Mouse (Mus musculus): ENCODE data around the gene Gck. TPM values are rescaled to one million over a fixed set of nuclear protein-coding genes. Genes with fewer than 3 reads are reported as not detected.
"Not testable (repeated sequence)": the region's sequence is repeated elsewhere in the genome, so short reads cannot be mapped to it uniquely, and the experiment has no call there.

Gck gene
- polyA plus RNA-seq, 1 experiment from 2014 or later = 2.9 TPM

GRCm38 (mm10) chr11:5897839-5898238, 52.0 kb downstream of the Gck start:
- peaks cover 66% of the 10 kb centered on the region for H3K4me1 ChIP-seq (ENCODE audit: control insufficient read depth, insufficient read depth, low read length)
- H3K4me2 ChIP-seq (ENCODE audit: low read depth, low read length) = peak overlapping the region; percentile 39
- H3K9me3 ChIP-seq (ENCODE audit: control insufficient read depth, low read length) = no peaks in the 10 kb centered on the region
- H3K9ac ChIP-seq (ENCODE audit: low read depth, low read length) = peak overlapping the region; percentile 38
- H3K4me3 ChIP-seq (ENCODE audit: low read length) = peak overlapping the region; percentile 24
- 27% methylated on average over 10 of the region's 10 CpGs for WGBS
- no peaks in the 10 kb centered on the region for H3K27me3 ChIP-seq (replicated peaks; ENCODE audit: control insufficient read depth, insufficient read depth, low read length)
- H3K36me3 ChIP-seq (ENCODE audit: control insufficient read depth, insufficient read depth, low read length) = no peaks in the 10 kb centered on the region
- H3K27ac ChIP-seq (ENCODE audit: low read length) = no peak overlapping the region; the same call in 1 of the 2 replicates
- no peak for ATAC-seq

GRCm38 (mm10) chr11:5897230-5897629, 52.7 kb downstream of the Gck start:
- H3K4me1 ChIP-seq (ENCODE audit: control insufficient read depth, insufficient read depth, low read length) = peaks cover 71% of the 10 kb centered on the region
- H3K4me2 ChIP-seq (ENCODE audit: low read depth, low read length) = peak overlapping the region; percentile 39
- no peaks in the 10 kb centered on the region for H3K9me3 ChIP-seq (ENCODE audit: control insufficient read depth, low read length)
- ATAC-seq = peak; percentile 31; the same call in 1 of the 2 replicates
- H3K4me3 ChIP-seq (ENCODE audit: low read length) = peak overlapping the region; percentile 24
- WGBS = 20% methylated on average over 16 of the region's 16 CpGs
- no peaks in the 10 kb centered on the region for H3K36me3 ChIP-seq (ENCODE audit: control insufficient read depth, insufficient read depth, low read length)
- no peaks in the 10 kb centered on the region for H3K27me3 ChIP-seq (replicated peaks; ENCODE audit: control insufficient read depth, insufficient read depth, low read length)
- peak overlapping the region; percentile 38 for H3K9ac ChIP-seq (ENCODE audit: low read depth, low read length)
- H3K27ac ChIP-seq (ENCODE audit: low read length) = no peak overlapping the region; the same call in 1 of the 2 replicates

GRCm38 (mm10) chr11:5893807-5894206, 56.1 kb downstream of the Gck start:
- 71% methylated on average over 6 of the region's 6 CpGs for WGBS
- Histone ChIP-seq H3K4me3 (ENCODE audit: low read length) (no peak overlapping the region), H3K4me2 (ENCODE audit: low read depth, low read length) (no peak overlapping the region), H3K27ac (ENCODE audit: low read length) (peak overlapping the region; percentile 25; the same call in 1 of the 2 replicates), H3K9ac (ENCODE audit: low read depth, low read length) (no peak overlapping the region), H3K4me1 (ENCODE audit: control insufficient read depth, insufficient read depth, low read length) (peaks cover 63% of the 10 kb centered on the region), H3K27me3 (replicated peaks; ENCODE audit: control insufficient read depth, insufficient read depth, low read length) (no peaks in the 10 kb centered on the region), H3K9me3 (ENCODE audit: control insufficient read depth, low read length) (no peaks in the 10 kb centered on the region), H3K36me3 (ENCODE audit: control insufficient read depth, insufficient read depth, low read length) (no peaks in the 10 kb centered on the region)
- ATAC-seq = no peak

- H3K9ac ChIP-seq (ENCODE audit: low read depth, low read length) = 0 out of 2 replicates have a peak overlapping the region, but pooled peaks have one; percentile 12
- no peaks in the 10 kb centered on the region for H3K36me3 ChIP-seq (ENCODE audit: control insufficient read depth, insufficient read depth, low read length)
- peak overlapping the region; percentile 67 for H3K27ac ChIP-seq (ENCODE audit: low read length)
- H3K27me3 ChIP-seq (replicated peaks; ENCODE audit: control insufficient read depth, insufficient read depth, low read length) = no peaks in the 10 kb centered on the region
- peak; percentile 72 for ATAC-seq
- no peaks in the 10 kb centered on the region for H3K9me3 ChIP-seq (ENCODE audit: control insufficient read depth, low read length)
- peaks cover 54% of the 10 kb centered on the region for H3K4me1 ChIP-seq (ENCODE audit: control insufficient read depth, insufficient read depth, low read length)
- 28% methylated on average over 4 of the region's 4 CpGs for WGBS
- H3K4me2 ChIP-seq (ENCODE audit: low read depth, low read length) = no peak overlapping the region
- H3K4me3 ChIP-seq (ENCODE audit: low read length) = no peak overlapping the region
Measured at GRCm38 (mm10) chr11:5892810-5893368, 57.0 kb downstream of the Gck start.

- peak overlapping the region; percentile 67 for H3K27ac ChIP-seq (ENCODE audit: low read length)
- no peak overlapping the region for H3K4me3 ChIP-seq (ENCODE audit: low read length)
- H3K9ac ChIP-seq (ENCODE audit: low read depth, low read length) = 0 out of 2 replicates have a peak overlapping the region, but pooled peaks have one; percentile 12
- no peaks in the 10 kb centered on the region for H3K9me3 ChIP-seq (ENCODE audit: control insufficient read depth, low read length)
- no peaks in the 10 kb centered on the region for H3K27me3 ChIP-seq (replicated peaks; ENCODE audit: control insufficient read depth, insufficient read depth, low read length)
- no peak overlapping the region for H3K4me2 ChIP-seq (ENCODE audit: low read depth, low read length)
- no peak for ATAC-seq
- H3K36me3 ChIP-seq (ENCODE audit: control insufficient read depth, insufficient read depth, low read length) = no peaks in the 10 kb centered on the region
- 31% methylated on average over 8 of the region's 8 CpGs for WGBS
- H3K4me1 ChIP-seq (ENCODE audit: control insufficient read depth, insufficient read depth, low read length) = peaks cover 46% of the 10 kb centered on the region
Measured at GRCm38 (mm10) chr11:5892151-5892591, 57.7 kb downstream of the Gck start.

GRCm38 (mm10) chr11:5888563-5888962, 61.3 kb downstream of the Gck start:
- H3K27me3 ChIP-seq (replicated peaks; ENCODE audit: control insufficient read depth, insufficient read depth, low read length); ATAC-seq; H3K4me3 ChIP-seq (ENCODE audit: low read length); H3K36me3 ChIP-seq (ENCODE audit: control insufficient read depth, insufficient read depth, low read length); H3K9ac ChIP-seq (ENCODE audit: low read depth, low read length); H3K4me2 ChIP-seq (ENCODE audit: low read depth, low read length); H3K9me3 ChIP-seq (ENCODE audit: control insufficient read depth, low read length); H3K27ac ChIP-seq (ENCODE audit: low read length): not testable (repeated sequence)
- WGBS = 67% methylated on average over 5 of the region's 5 CpGs
- H3K4me1 ChIP-seq (ENCODE audit: control insufficient read depth, insufficient read depth, low read length) = peaks cover 20% of the 10 kb centered on the region

GRCm38 (mm10) chr11:5887250-5887649, 62.6 kb downstream of the Gck start:
- Histone ChIP-seq H3K9ac (ENCODE audit: low read depth, low read length) (no peak overlapping the region), H3K4me3 (ENCODE audit: low read length) (no peak overlapping the region), H3K4me2 (ENCODE audit: low read depth, low read length) (no peak overlapping the region), H3K36me3 (ENCODE audit: control insufficient read depth, insufficient read depth, low read length) (no peaks in the 10 kb centered on the region), H3K27ac (ENCODE audit: low read length) (no peak overlapping the region), H3K9me3 (ENCODE audit: control insufficient read depth, low read length) (no peaks in the 10 kb centered on the region), H3K27me3 (replicated peaks; ENCODE audit: control insufficient read depth, insufficient read depth, low read length) (no peaks in the 10 kb centered on the region), H3K4me1 (ENCODE audit: control insufficient read depth, insufficient read depth, low read length) (peaks cover 9% of the 10 kb centered on the region)
- no peak for ATAC-seq
- WGBS = 59% methylated on average over 5 of the region's 5 CpGs

GRCm38 (mm10) chr11:5886187-5886586, 63.7 kb downstream of the Gck start:
- Histone ChIP-seq H3K27ac (ENCODE audit: low read length) (peak overlapping the region; percentile 29; the same call in 1 of the 2 replicates), H3K27me3 (replicated peaks; ENCODE audit: control insufficient read depth, insufficient read depth, low read length) (no peaks in the 10 kb centered on the region), H3K9me3 (ENCODE audit: control insufficient read depth, low read length) (no peaks in the 10 kb centered on the region), H3K4me2 (ENCODE audit: low read depth, low read length) (no peak overlapping the region), H3K9ac (ENCODE audit: low read depth, low read length) (no peak overlapping the region), H3K36me3 (ENCODE audit: control insufficient read depth, insufficient read depth, low read length) (no peaks in the 10 kb centered on the region), H3K4me3 (ENCODE audit: low read length) (no peak overlapping the region), H3K4me1 (ENCODE audit: control insufficient read depth, insufficient read depth, low read length) (0 out of 2 replicates have a peak, but pooled peaks cover under 1% of the 10 kb centered on the region)
- no peak for ATAC-seq
- 21% methylated on average over 9 of the region's 9 CpGs for WGBS

- Histone ChIP-seq H3K4me3 (ENCODE audit: low read length) (no peak overlapping the region), H3K9ac (ENCODE audit: low read depth, low read length) (no peak overlapping the region), H3K36me3 (ENCODE audit: control insufficient read depth, insufficient read depth, low read length) (no peaks in the 10 kb centered on the region), H3K9me3 (ENCODE audit: control insufficient read depth, low read length) (peaks cover 3% of the 10 kb centered on the region; the same call in 1 of the 2 replicates), H3K27me3 (replicated peaks; ENCODE audit: control insufficient read depth, insufficient read depth, low read length) (no peaks in the 10 kb centered on the region), H3K4me2 (ENCODE audit: low read depth, low read length) (no peak overlapping the region), H3K27ac (ENCODE audit: low read length) (no peak overlapping the region), H3K4me1 (ENCODE audit: control insufficient read depth, insufficient read depth, low read length) (peaks cover 7% of the 10 kb centered on the region)
- no peak for ATAC-seq
- WGBS = 68% methylated on average over 8 of the region's 8 CpGs
Measured at GRCm38 (mm10) chr11:5882518-5882917, 67.4 kb downstream of the Gck start.

Data from intestine, embryonic 16.5 days (tissue).